Mouse (Mus musculus) central nervous system, embryonic 11.5 days (tissue): ENCODE results near the gene Guca2b. TPM values are rescaled to one million over a fixed set of nuclear protein-coding genes. Genes with fewer than 3 reads are reported as not detected.

ENCODE experiments used
- polyA plus RNA-seq: library from polyadenylated mRNA; depleted of rRNA; stranded (reverse); fragments of >200 nt; gene quantifications from 2 replicates; pipeline ENCODE4 v1.2.3, GENCODE M21; 2012; rRNA removed

Gene Guca2b
- 0.10 TPM in 1 of 2 replicates, not detected in the other for polyA plus RNA-seq

GRCm38 (mm10) chr4:119658731-119659130 lies at the start of gene Guca2b:
Gene Guca2b, minus strand, starts transcription at chr4:119658954.

DNA sequence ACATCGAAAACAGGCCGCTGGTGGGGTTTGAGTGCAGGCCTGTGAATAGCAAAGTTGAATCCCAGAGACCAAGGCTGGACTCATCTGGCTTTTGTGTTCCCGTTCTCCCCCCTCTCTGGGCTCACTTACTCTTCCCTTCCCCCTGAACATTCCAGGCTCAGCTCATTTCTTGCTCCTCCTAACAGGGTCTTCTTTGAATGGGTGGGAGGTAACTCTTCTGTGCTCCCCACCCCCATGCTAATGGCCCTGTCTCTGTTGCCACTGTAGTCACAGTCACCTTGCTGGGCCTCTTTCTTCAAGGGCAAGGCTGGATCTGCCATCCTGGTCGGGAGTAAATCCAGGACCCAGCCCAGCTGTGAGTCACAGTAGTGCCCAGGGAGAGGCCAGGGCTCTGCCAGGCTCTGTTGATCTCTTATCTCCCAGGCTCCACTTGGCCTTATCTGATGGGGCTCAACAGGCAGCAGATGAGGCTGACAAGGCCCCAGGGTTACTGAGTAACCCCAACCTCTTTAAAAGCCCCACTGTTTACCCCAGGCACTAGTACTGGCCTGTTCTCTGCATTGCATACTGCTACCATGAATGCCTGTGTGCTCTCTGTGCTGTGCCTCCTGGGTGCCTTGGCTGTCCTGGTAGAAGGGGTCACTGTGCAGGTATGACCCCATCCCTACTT lies 21.4 kb downstream of the Guca2b start, which contains the start of gene Guca2a:
Guca2a (plus strand) TSS at position 529 of the 670 bp plus-strand sequence.

Other genes with a start within 250 kb of the Guca2b start
- gene Ccdc30, start 243.4 kb downstream of the Guca2b start, polyA plus RNA-seq, result 6.0 and 9.9 TPM in 2 replicates
- gene Ppcs, start 236.5 kb downstream of the Guca2b start, polyA plus RNA-seq, result 12.4 and 13.1 TPM in 2 replicates
- gene Zmynd12, start 236.1 kb downstream of the Guca2b start, polyA plus RNA-seq, result 0.09 and 0.16 TPM in 2 replicates
- gene Rimkla, start 166.3 kb downstream of the Guca2b start, polyA plus RNA-seq, result 2.8 and 3.7 TPM in 2 replicates
- gene Foxj3, start 122.0 kb downstream of the Guca2b start, polyA plus RNA-seq, result 16.8 and 29.2 TPM in 2 replicates
- gene Frg2f1, start 119.4 kb downstream of the Guca2b start, polyA plus RNA-seq, result 3.8 and 4.1 TPM in 2 replicates
- not detected in 2 replicates for gene Guca2a, start 21.2 kb downstream of the Guca2b start, polyA plus RNA-seq
- 1.9 and 2.1 TPM in 2 replicates for gene Hivep3, start 74.8 kb upstream of the Guca2b start, polyA plus RNA-seq